Mouse (Mus musculus): ENCODE data around the gene Pole2. TPM values are rescaled to one million over a fixed set of nuclear protein-coding genes. Genes with fewer than 3 reads are reported as not detected.
"Not testable (repeated sequence)": the region's sequence is repeated elsewhere in the genome, so short reads cannot be mapped to it uniquely, and the experiment has no call there.

Pole2 gene
- total RNA-seq, 4 experiments from 2014 or later, result 0.18 to 0.63 (median 0.32) TPM

- no peak for DNase-seq (ENCODE audit: low spot score in 2 of 2)
These were observed 48.6 kb downstream of the Pole2 start for GRCm38 (mm10) chr12:69179371-69179770.

GRCm38 (mm10) chr12:69177526-69177925 lies 50.5 kb downstream of the Pole2 start:
- DNase-seq (ENCODE audit: low spot score in 2 of 2), result no peak

- no peak for DNase-seq (ENCODE audit: low spot score in 2 of 2)
These were observed 52.0 kb downstream of the Pole2 start for GRCm38 (mm10) chr12:69175975-69176374.

- no peak for DNase-seq (ENCODE audit: low spot score in 2 of 2)
These were observed 56.7 kb downstream of the Pole2 start for GRCm38 (mm10) chr12:69171307-69171706.

- peak; percentile 74 to 89 for DNase-seq (ENCODE audit: low spot score in 2 of 2)
These were observed 59.4 kb downstream of the Pole2 start, which contains the start of gene Lrr1 for GRCm38 (mm10) chr12:69168461-69169106. TSS of gene Lrr1 (plus strand) at chr12:69168814.

GRCm38 (mm10) chr12:69167656-69168460 lies 60.1 kb downstream of the Pole2 start:
- no peak for DNase-seq (ENCODE audit: low spot score in 2 of 2)

DNA sequence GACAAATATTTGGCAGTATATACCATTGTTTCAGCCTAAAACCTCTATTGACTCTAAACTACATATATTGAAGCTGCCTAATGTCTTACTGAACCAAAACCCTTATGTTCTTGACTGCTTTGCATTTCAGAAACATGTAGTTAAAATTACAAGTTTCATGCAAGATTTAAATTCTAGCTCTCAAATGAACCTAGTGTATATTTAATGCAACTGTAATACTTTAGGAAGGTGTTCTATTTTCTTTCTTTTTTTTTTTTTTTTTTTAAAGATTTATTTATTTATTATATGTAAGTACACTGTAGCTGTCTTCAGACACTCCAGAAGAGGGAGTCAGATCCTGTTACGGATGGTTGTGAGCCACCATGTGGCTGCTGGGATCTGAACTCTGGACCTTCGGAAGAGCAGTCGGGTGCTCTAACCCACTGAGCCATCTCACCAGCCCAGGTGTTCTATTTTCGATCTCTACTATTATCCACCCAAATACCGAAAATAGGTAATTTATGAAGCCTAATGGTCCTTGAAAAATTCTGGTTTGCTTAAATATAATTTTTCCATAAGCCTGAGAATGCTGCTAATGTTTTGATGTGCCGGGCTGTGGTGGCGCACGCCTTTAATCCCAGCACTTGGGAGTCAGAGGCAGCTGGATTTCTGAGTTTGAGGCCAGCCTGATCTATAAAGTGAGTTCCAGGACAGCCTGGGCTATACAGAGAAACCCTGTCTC lies 61.0 kb downstream of the Pole2 start:
- DNase-seq (ENCODE audit: low spot score in 2 of 2), result not testable (repeated sequence)

DNA sequence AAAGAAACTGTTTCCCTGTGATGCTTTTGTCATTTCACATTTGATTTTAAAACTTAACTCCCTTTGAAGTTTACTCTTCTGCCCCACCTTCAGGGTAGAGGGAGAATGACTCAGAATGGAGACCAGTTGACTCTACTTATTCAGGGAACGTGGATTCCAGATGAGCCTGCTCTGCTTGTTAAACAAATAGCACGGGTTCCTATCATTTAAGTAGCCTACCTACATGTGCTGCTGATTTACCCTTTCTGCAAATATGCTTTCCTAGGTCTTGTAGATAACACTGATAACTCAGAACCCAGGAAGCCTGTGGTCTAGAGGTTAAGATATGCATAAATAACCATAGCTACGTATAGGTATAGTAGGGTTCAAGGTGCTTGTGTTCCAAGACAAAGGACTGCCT lies 63.1 kb downstream of the Pole2 start:
- DNase-seq (ENCODE audit: low spot score in 2 of 2), result no peak

GRCm38 (mm10) chr12:69163586-69163985 lies 64.4 kb downstream of the Pole2 start:
- DNase-seq (ENCODE audit: low spot score in 2 of 2), result not testable (repeated sequence)

- not testable (repeated sequence) for DNase-seq (ENCODE audit: low spot score in 2 of 2)
These were observed 67.3 kb downstream of the Pole2 start for GRCm38 (mm10) chr12:69160677-69161076.

- no peak for DNase-seq (ENCODE audit: low spot score in 2 of 2)
These were observed 68.4 kb downstream of the Pole2 start for GRCm38 (mm10) chr12:69159578-69159940.

DNA sequence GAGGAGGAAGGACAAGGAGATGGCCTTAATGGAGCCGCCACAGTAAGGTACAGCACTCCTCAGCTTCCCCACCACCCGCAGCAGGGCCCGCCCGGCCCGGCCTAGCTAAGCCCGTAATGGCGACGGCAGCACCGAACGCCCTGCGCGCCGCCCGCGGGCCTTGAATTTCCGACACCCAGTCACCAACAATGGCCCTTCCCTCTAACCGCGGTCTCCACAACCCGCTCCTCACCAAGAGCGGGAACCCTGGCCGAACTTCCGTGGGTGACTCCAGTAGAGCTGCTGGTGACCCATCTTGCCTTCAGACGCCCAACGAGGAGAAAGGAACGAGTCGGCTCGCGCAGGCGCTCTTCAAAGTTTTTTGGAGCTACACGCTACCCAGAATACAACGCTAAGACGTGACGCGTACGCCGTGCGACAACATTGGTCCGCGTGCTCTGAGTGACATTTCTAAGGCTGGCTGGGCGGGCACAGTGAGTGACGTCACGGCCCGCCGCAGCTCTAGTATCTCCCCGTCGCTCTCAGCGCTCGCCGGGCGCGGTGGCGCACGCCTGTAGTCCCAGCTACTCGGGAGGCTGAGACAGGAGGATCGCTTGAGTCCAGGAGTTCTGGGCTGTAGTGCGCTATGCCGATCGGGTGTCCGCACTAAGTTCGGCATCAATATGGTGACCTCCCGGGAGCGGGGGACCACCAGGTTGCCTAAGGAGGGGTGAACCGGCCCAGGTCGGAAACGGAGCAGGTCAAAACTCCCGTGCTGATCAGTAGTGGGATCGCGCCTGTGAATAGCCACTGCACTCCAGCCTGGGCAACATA lies 69.0 kb downstream of the Pole2 start, which contains the start of gene Rps29:
TSS of gene Rps29 (minus strand) at position 422 of the 813 bp plus-strand sequence.
- peak; percentile 97 to 99 for DNase-seq (ENCODE audit: low spot score in 2 of 2)

GRCm38 (mm10) chr12:69158366-69158764 lies 69.6 kb downstream of the Pole2 start:
- DNase-seq (ENCODE audit: low spot score in 2 of 2), result no peak

DNA sequence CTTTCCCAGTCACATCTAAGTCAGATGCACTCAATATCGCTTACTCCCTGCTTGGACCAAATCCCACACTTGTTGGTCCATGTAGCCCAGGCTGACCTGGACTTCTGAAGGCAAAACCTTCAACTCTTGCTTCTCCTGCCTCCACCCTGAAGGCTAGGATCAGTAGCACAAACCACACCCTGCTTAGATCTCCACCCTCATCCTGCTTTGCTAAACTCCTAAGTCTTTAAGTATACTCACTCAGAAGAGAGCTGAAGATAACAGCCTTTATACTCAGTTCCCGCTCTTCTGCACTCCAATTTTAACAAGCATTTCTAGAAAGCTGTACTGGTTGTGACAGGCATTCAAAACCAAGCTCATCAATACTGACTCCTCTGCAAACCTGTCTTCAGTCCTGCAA lies 70.9 kb downstream of the Pole2 start:
- no peak for DNase-seq (ENCODE audit: low spot score in 2 of 2)

DNA sequence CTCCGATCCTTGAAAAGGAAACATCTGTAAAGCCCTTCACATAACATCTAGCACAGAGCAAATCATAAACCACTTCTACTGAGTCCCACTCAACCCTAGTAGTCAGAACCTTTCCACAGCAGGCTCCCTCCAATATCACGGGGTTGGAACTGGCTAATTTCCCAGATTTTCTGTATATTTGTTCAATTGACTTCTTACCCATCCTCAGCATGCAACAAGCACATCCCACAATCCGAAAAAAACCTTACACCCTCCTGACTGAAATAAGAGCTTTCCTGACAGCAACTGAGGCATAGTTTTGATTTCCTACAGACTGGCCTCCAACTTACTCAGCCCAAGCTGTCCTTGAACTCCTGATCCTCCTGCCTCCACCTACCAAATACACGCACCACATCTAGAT lies 71.6 kb downstream of the Pole2 start:
- no peak for DNase-seq (ENCODE audit: low spot score in 2 of 2)

DNA sequence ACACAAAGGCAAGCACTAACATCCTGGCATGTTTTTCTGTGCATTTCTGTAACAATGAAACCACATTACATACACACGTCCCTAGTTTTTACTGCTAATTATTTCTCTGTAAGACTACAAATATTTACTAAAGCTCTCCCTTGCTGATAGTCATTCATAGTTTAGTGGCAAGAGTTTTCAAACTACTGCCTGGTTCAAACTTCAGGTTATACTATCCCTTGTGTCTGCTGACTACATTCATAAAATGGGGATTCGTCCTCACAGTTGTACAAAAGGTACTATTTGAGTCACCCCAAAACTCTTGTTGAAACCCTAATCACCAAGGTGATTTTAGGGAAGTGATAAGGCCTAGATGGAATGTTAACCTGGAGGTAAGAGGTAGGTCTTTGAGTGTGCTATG lies 72.1 kb downstream of the Pole2 start:
- DNase-seq (ENCODE audit: low spot score in 2 of 2), result no peak

Small RNA genes lying within 50 kb of the gene (microRNA-seq; reads per million reads assigned to microRNA genes)
- 0 reads per million in 2 experiments for gene Gm47287
- gene Gm47295, result 3.4 to 7.1 reads per million in 2 experiments

Other genes starting within 250 kb of the Pole2 start
- gene Rps29, start 69.0 kb downstream of the Pole2 start, total RNA-seq (2022), result 1,000 to 10,000 TPM; 1,202 to 1,440 (median 1,306) TPM
- not detected for gene Lrr1, start 59.4 kb downstream of the Pole2 start, total RNA-seq (2022)
- 100 to 1,000 TPM; 175 to 204 (median 181) TPM for gene Rpl36al, start 44.1 kb downstream of the Pole2 start, total RNA-seq (2022)
- 10 to 100 TPM; 27.6 to 29.7 (median 28.7) TPM for gene Mgat2, start 44.0 kb downstream of the Pole2 start, total RNA-seq (2022)
- gene Gm49383, start 31.1 kb downstream of the Pole2 start, total RNA-seq (2022), result 1 to 10 TPM; 4.7 to 5.8 (median 5.3) TPM
- 1 to 10 TPM; 1.3 to 1.7 (median 1.5) TPM for gene Dnaaf2, start 29.8 kb downstream of the Pole2 start, total RNA-seq (2022)
- gene Gm49384, start 23.9 kb downstream of the Pole2 start, total RNA-seq (2022), result 1 to 10 TPM; 2.9 to 5.0 (median 4.1) TPM
- 10 to 100 TPM; 21.8 to 23.6 (median 22.9) TPM for gene Klhdc1, start 13.0 kb upstream of the Pole2 start, total RNA-seq (2022)
- gene Klhdc2, start 68.5 kb upstream of the Pole2 start, total RNA-seq (2022), result 100 to 1,000 TPM; 126 to 141 (median 133) TPM
- 10 to 100 TPM; 43.7 to 46.5 (median 45.8) TPM for gene Nemf, start 129.0 kb upstream of the Pole2 start, total RNA-seq (2022)
- 10 to 100 TPM; 53.1 to 59.5 (median 56.7) TPM for gene Arf6, start 144.0 kb upstream of the Pole2 start, total RNA-seq (2022)
- 1 to 10 TPM in 1 of 4 experiments, under 1 TPM in 1, not detected in 2; 0.87 to 1.6 TPM for gene Gm9887, start 144.3 kb upstream of the Pole2 start, total RNA-seq (2022)

All from left cerebral cortex, adult 8-10 months (tissue).